Mouse (Mus musculus) liver, postnatal 0 days (tissue): ENCODE results near the gene Dyrk3. TPM values are rescaled to one million over a fixed set of nuclear protein-coding genes. Genes with fewer than 3 reads are reported as not detected.

ENCODE experiments used
- ATAC-seq: fragments of 200-750 bp; cut with Nextera tagmentation; 2 replicates; pipeline ENCODE4 v1.8.0; 2017; ENCODE audit warnings: mild to moderate bottlenecking, moderate library complexity
- DNase-seq: peaks from one replicate; pipeline ENCODE4 v3.0.0-alpha.2; 2016
- H3K27ac ChIP-seq: fragments of 300-500 bp; sonication (generic); 2 replicates; pipeline ENCODE4 v1.5.1; 2014; ENCODE audit warnings: antibody characterized with exemption, moderate library complexity, mild to moderate bottlenecking, low read depth
- H3K27me3 ChIP-seq: fragments of 300-500 bp; sonication (generic); 2 replicates; pipeline ENCODE4 v1.6.1; 2014; ENCODE audit warnings: low read length, control low read depth, mixed read lengths; ENCODE audit not compliant: insufficient read depth
- H3K36me3 ChIP-seq: fragments of 300-500 bp; sonication (generic); replicated peaks from 2 replicates; pipeline ENCODE4 v1.6.1; 2014; ENCODE audit warnings: mild to moderate bottlenecking, control low read depth, low read length, moderate library complexity, mixed read lengths; ENCODE audit not compliant: insufficient read depth
- H3K4me1 ChIP-seq: fragments of 300-500 bp; sonication (generic); 2 replicates; pipeline ENCODE4 v1.6.1; 2014; ENCODE audit warnings: antibody characterized with exemption, mild to moderate bottlenecking, control low read depth; ENCODE audit not compliant: insufficient read depth
- H3K4me2 ChIP-seq: fragments of 300-500 bp; sonication (generic); 2 replicates; pipeline ENCODE4 v1.6.1; 2014; ENCODE audit warnings: low read depth, mild to moderate bottlenecking, low read length, moderate library complexity, mixed read lengths
- H3K4me3 ChIP-seq: fragments of 300-500 bp; sonication (generic); 2 replicates; pipeline ENCODE4 v1.5.1; 2014; ENCODE audit warnings: low read depth, low read length
- H3K9ac ChIP-seq: fragments of 300-500 bp; sonication (generic); replicated peaks from 2 replicates; pipeline ENCODE4 v1.6.1; 2014; ENCODE audit warnings: mild to moderate bottlenecking, moderate library complexity
- H3K9me3 ChIP-seq: fragments of 300-500 bp; sonication (generic); 2 replicates; pipeline ENCODE4 v1.6.1; 2016; ENCODE audit warnings: mild to moderate bottlenecking, control low read depth, low read length, mixed read lengths
- CTCF ChIP-seq: sonication (generic); IDR thresholded peaks from 2 replicates; pipeline ENCODE4 v1.5.1; 2016; ENCODE audit warnings: antibody characterized with exemption, low read depth
- EP300 ChIP-seq: IDR thresholded peaks from 2 replicates; pipeline ENCODE4 v1.6.1; 2016; ENCODE audit warnings: antibody characterized with exemption, low read depth, mild to moderate bottlenecking
- WGBS: fragments of 180-500 bp; shearing (Covaris S2); extraction: QIAGEN DNeasy Blood & Tissue Kit; methylation state at CpG from one replicate; pipeline ENCODE4 v1.1.7; 2014; ENCODE audit not compliant: insufficient replicate concordance; 5-methylcytosine and 5-hydroxymethylcytosine counted together
- polyA plus RNA-seq: library from polyadenylated mRNA; unstranded; fragments of >200 nt; fragmentation: Nextera tagmentation; extraction: Ambion mirVana; gene quantifications from 2 replicates; pipeline ENCODE4 v1.2.1, GENCODE M21; 2015

Gene Dyrk3
- polyA plus RNA-seq, 1 experiment from 2014 or later = 10.3 TPM

DNA sequence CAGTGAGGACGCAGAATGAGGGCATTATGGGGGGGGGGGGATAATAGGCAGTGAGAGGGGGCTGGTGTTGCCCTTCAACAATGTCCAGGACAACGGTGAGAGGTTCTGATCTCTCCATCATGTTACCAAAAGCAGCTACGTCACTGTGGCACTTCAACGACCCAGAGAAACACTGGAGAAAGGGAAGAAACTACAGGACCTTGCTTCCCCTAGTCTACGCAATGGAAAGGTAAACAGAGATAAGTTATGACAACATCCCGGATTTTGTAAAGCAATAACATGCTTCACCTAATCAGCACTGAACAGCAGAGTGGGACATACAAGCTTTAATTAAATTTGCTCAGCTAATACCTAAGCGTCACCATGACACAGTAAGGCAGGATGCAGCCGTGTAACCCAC, 44.3 kb downstream of the Dyrk3 start:
- no peak for ATAC-seq
- peak overlapping the region; percentile 24 for H3K4me2 ChIP-seq
- no peak overlapping the region for H3K4me3 ChIP-seq
- H3K36me3 ChIP-seq = no peaks in the 10 kb centered on the region
- DNase-seq = no peak
- no peak overlapping the region for H3K9ac ChIP-seq
- TF ChIP-seq CTCF (no peak), EP300 (no peak)
- H3K27me3 ChIP-seq = no peaks in the 10 kb centered on the region
- H3K4me1 ChIP-seq = peaks cover 66% of the 10 kb centered on the region
- 0 out of 2 replicates have a peak overlapping the region, but pooled peaks have one; percentile 5 for H3K27ac ChIP-seq
- H3K9me3 ChIP-seq = no peaks in the 10 kb centered on the region
- 63% methylated on average over 8 of the region's 8 CpGs for WGBS

DNA sequence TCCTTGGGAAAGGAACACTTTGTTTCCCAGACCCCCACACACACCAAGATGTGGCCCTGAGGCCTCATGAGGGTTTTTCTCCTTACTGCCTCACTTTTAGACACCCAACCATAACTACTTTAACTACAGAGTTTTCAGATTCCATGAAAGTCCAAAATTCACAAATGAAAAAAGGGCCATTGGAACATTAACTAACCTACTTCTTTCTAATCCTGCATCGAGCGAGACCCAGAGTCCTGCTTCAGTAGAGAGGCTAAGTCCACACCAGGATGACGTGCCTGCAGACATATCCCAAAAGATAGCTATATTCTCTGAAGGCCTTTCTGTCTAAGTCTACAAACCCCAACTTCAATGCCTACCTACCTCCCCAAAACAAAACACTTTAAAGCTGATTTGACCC, 45.3 kb downstream of the Dyrk3 start:
- Histone ChIP-seq H3K27me3 (no peaks in the 10 kb centered on the region), H3K9ac (no peak overlapping the region), H3K9me3 (no peaks in the 10 kb centered on the region), H3K4me3 (no peak overlapping the region), H3K4me2 (no peak overlapping the region), H3K27ac (no peak overlapping the region), H3K36me3 (no peaks in the 10 kb centered on the region), H3K4me1 (peaks cover 71% of the 10 kb centered on the region)
- ATAC-seq = no peak
- WGBS = 77% methylated on average over 3 of the region's 3 CpGs
- TF ChIP-seq EP300 (no peak), CTCF (no peak)
- DNase-seq = no peak

DNA sequence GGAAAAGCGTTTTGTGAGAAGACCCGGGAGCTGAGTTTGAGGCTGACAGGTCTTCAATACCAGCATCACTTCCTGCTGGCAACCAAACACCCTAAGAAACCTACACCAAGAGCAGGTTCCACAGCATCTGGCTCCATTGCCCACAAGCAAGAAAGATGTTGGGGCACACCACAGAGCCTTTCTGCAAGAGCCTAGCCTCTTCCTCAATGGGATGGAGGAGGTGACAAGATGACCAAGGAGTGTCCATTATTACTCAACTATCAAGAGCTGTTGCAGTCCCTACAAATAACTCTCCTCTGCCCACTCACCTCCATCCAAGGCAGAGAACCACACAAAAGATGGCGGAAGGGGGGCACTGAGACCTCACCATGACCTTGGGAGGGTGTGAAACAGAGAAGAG, 46.0 kb downstream of the Dyrk3 start:
- TF ChIP-seq EP300 (no peak), CTCF (no peak)
- H3K9me3 ChIP-seq = no peaks in the 10 kb centered on the region
- no peak for ATAC-seq
- H3K27ac ChIP-seq = peak overlapping the region; percentile 36; the same call in 1 of the 2 replicates
- WGBS = 62% methylated on average over 3 of the region's 3 CpGs
- H3K36me3 ChIP-seq = no peaks in the 10 kb centered on the region
- no peak overlapping the region for H3K9ac ChIP-seq
- H3K4me1 ChIP-seq = peaks cover 75% of the 10 kb centered on the region
- no peak overlapping the region for H3K4me3 ChIP-seq
- H3K4me2 ChIP-seq = no peak overlapping the region
- DNase-seq = no peak
- H3K27me3 ChIP-seq = no peaks in the 10 kb centered on the region

GRCm38 (mm10) chr1:131091481-131091880, 46.7 kb downstream of the Dyrk3 start:
- no peaks in the 10 kb centered on the region for H3K9me3 ChIP-seq
- ATAC-seq = no peak
- no peaks in the 10 kb centered on the region for H3K36me3 ChIP-seq
- DNase-seq = no peak
- no peak overlapping the region; the same call in 1 of the 2 replicates for H3K4me2 ChIP-seq
- peak overlapping the region; percentile 31; the same call in 1 of the 2 replicates for H3K27ac ChIP-seq
- no peak overlapping the region for H3K4me3 ChIP-seq
- no peak for TF ChIP-seq CTCF
- no peak for TF ChIP-seq EP300
- peaks cover 82% of the 10 kb centered on the region for H3K4me1 ChIP-seq
- H3K27me3 ChIP-seq = no peaks in the 10 kb centered on the region
- H3K9ac ChIP-seq = no peak overlapping the region
- 73% methylated on average over 3 of the region's 3 CpGs for WGBS

DNA sequence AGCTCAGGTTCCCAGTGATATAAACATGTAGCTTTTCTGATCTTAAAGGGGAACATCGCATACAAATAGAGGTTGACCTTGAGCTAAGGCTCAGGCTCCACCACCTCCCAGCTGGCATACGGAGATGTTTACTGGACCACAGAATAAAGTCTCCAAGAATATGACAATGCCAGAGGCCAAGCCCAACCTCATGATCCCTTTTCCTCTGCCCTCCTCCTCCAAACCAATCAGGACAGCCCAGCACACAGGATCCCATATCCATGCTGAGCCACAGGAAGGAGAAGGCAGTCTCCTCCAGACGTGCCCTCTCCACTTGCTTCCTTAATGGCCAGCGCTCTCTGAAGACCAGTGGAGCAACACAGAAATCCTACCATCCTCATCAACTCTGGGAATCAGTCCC, 47.3 kb downstream of the Dyrk3 start:
- WGBS = 57% methylated on average over 4 of the region's 4 CpGs
- Histone ChIP-seq H3K4me3 (no peak overlapping the region), H3K36me3 (no peaks in the 10 kb centered on the region), H3K4me2 (no peak overlapping the region; the same call in 1 of the 2 replicates), H3K27ac (peak overlapping the region; percentile 81), H3K27me3 (no peaks in the 10 kb centered on the region), H3K4me1 (peaks cover 88% of the 10 kb centered on the region), H3K9ac (no peak overlapping the region), H3K9me3 (no peaks in the 10 kb centered on the region)
- DNase-seq (no peak), ATAC-seq (no peak)
- TF ChIP-seq EP300 = no peak
- no peak for TF ChIP-seq CTCF

- WGBS = 31% methylated on average over 5 of the region's 5 CpGs
- ATAC-seq (peak; percentile 74), DNase-seq (no peak)
- Histone ChIP-seq H3K27me3 (no peaks in the 10 kb centered on the region), H3K27ac (peak overlapping the region; percentile 81), H3K4me3 (no peak overlapping the region), H3K9ac (peak overlapping the region; percentile 23; the same call in 1 of the 2 replicates), H3K4me1 (peaks cover 90% of the 10 kb centered on the region), H3K9me3 (no peaks in the 10 kb centered on the region), H3K36me3 (no peaks in the 10 kb centered on the region), H3K4me2 (peak overlapping the region; percentile 42)
- no peak for TF ChIP-seq EP300
These were observed 47.9 kb downstream of the Dyrk3 start for GRCm38 (mm10) chr1:131090261-131090660.
